Mouse (Mus musculus) lung, embryonic 16.5 days (tissue): Measurements from ENCODE around the gene Gpr37l1. TPM values are rescaled to one million over a fixed set of nuclear protein-coding genes. Genes with fewer than 3 reads are reported as not detected.
A peak's percentile ranks its signal among the peaks of the same experiment; 100 is the strongest.

Experiments used
- ATAC-seq: fragments of 200-750 bp; cut with Nextera tagmentation; 2 replicates; pipeline ENCODE4 v1.8.0; 2017; ENCODE audit warnings: low read depth, mild to moderate bottlenecking, moderate library complexity
- H3K27ac ChIP-seq: fragments of 300-500 bp; sonication (generic); 2 replicates; pipeline ENCODE4 v1.5.1; 2014; ENCODE audit warnings: mild to moderate bottlenecking, control low read depth, low read length
- H3K27me3 ChIP-seq: fragments of 300-500 bp; sonication (generic); 2 replicates; pipeline ENCODE4 v1.6.1; 2014; ENCODE audit warnings: low read depth, low read length, mixed read lengths; ENCODE audit not compliant: control insufficient read depth, insufficient read depth
- H3K36me3 ChIP-seq: fragments of 300-500 bp; sonication (generic); 2 replicates; pipeline ENCODE4 v1.6.1; 2014; ENCODE audit warnings: low read length; ENCODE audit not compliant: control insufficient read depth, insufficient read depth
- H3K4me1 ChIP-seq: fragments of 300-500 bp; sonication (generic); replicated peaks from 2 replicates; pipeline ENCODE4 v1.6.1; 2014; ENCODE audit warnings: low read length, mixed read lengths; ENCODE audit not compliant: control insufficient read depth, insufficient read depth
- H3K4me2 ChIP-seq: fragments of 300-500 bp; sonication (generic); 2 replicates; pipeline ENCODE4 v1.6.1; 2014; ENCODE audit warnings: low read depth, low read length, control low read depth
- H3K4me3 ChIP-seq: fragments of 300-500 bp; sonication (generic); 2 replicates; pipeline ENCODE4 v1.5.1; 2014; ENCODE audit warnings: mild to moderate bottlenecking, low read length, control low read depth
- H3K9ac ChIP-seq: fragments of 300-500 bp; sonication (generic); 2 replicates; pipeline ENCODE4 v1.6.1; 2014; ENCODE audit warnings: low read length, control low read depth
- H3K9me3 ChIP-seq: fragments of 300-500 bp; sonication (generic); 2 replicates; pipeline ENCODE4 v1.6.1; 2016; ENCODE audit warnings: low read length; ENCODE audit not compliant: control insufficient read depth
- WGBS: fragments of 180-500 bp; shearing (Covaris S2); extraction: QIAGEN DNeasy Blood & Tissue Kit; methylation state at CpG from one replicate; pipeline ENCODE4 v1.1.7; 2014; 5-methylcytosine and 5-hydroxymethylcytosine counted together
- polyA plus RNA-seq: library from polyadenylated mRNA; unstranded; fragments of >200 nt; fragmentation: Nextera tagmentation; extraction: Ambion mirVana; gene quantifications from 2 replicates; pipeline ENCODE4 v1.2.1, GENCODE M21; 2015

The Gpr37l1 gene
- polyA plus RNA-seq, 1 experiment from 2014 or later = not detected

DNA sequence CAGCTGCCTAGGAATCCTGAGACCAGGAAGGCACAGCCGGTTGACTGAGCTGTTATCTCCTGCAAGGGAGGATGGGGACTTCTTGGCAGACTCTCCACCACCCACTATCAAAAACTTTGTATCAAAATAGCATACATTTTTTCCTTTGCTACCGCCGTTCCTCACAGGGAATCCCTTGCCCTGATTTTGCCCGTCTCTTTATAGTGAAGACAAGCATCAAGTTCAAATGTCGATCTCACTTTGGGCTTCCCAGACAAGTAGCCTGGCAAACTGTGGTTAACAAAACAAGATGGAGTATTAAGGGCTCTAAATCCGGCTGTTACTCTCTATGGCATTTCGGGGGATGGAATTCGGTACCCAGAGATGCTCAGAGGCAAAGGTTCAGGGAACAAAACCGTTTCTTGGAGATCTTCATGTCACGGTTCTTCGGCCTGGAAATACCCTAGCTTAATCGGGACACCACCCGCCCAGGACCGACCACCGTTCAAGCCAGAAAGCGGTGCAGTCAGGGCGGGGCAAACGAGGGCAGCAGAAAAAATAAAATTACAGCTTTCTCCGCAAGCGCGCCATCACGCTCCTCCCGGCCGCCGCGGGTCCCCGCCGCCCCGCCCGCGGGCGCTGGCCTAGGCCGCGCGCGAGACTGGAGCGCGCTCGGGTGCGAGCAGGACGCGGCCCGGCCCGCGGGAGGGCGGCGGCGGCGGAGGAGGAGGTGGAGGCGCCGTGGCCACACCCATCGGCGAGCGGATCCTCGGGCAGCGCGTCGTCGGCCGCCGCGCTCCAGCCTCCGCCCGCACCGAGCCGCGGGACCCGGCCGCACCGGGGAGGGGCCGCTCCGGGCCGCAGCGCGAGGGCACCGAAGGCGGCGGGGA lies 21.2 kb downstream of the Gpr37l1 start, which contains the start of gene Arl8a:
Gene Arl8a (plus strand): TSS at position 748 of the 869 bp plus-strand sequence.
- Histone ChIP-seq H3K9ac (peak within 1 kb of the TSS; percentile 98), H3K27ac (peak within 1 kb of the TSS; percentile 87), H3K4me2 (peak within 1 kb of the TSS; percentile 87), H3K9me3 (no peaks in the 10 kb centered on the region), H3K4me1 (peaks cover 15% of the 10 kb centered on the region), H3K4me3 (peak within 1 kb of the TSS; percentile 96), H3K36me3 (no peaks in the 10 kb centered on the region), H3K27me3 (no peaks in the 10 kb centered on the region)
- peak; percentile 92 for ATAC-seq
- 1% methylated on average over 47 of the region's 78 CpGs for WGBS

DNA sequence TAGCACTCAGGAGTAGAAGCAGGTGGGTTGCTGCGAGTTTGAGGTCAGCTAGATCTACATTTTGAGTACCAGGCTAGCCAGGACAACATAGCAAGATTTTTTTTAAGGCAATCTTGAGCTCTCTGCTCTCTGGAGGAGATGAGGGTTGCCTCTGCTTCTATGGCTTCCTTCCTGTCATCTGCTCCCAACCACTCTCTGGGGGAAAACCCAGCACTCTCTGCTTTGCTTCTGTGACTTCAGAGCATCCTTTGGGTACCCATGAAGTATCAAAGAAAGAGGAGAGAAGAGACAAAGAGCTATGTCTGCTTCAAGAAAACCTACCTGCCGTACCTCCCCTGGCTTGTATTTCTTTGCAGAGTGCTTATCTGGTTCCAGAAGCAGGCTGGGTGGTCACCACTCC lies 23.5 kb downstream of the Gpr37l1 start:
- no peak overlapping the region for H3K9ac ChIP-seq
- no peak overlapping the region for H3K27ac ChIP-seq
- H3K9me3 ChIP-seq = no peaks in the 10 kb centered on the region
- no peaks in the 10 kb centered on the region for H3K27me3 ChIP-seq
- H3K36me3 ChIP-seq = no peaks in the 10 kb centered on the region
- H3K4me2 ChIP-seq = no peak overlapping the region
- no peak for ATAC-seq
- peaks cover 15% of the 10 kb centered on the region for H3K4me1 ChIP-seq
- H3K4me3 ChIP-seq = no peak overlapping the region
- WGBS = 76% methylated on average over 2 of the region's 2 CpGs

DNA sequence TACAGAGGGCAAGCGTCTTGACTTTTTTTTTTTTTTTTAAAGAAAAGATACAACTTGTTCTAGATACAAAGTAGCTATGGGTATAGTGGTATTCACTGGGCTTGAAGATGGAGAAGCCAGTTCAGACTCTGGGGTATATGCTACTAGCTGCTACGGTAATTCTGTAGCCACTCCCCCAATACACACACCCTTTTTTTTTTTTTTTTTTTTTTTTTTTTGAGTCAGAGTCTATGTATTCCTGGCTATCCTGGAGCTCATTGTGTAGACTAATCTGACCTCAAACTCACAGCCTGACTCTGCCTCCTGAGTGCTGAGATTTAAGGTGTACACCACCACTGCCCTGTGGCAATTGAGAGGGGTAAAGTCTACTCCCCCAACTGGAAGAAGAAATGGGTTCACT lies 25.0 kb downstream of the Gpr37l1 start:
- ATAC-seq = no peak
- 51% methylated on average over 2 of the region's 2 CpGs for WGBS
- Histone ChIP-seq H3K27me3 (no peaks in the 10 kb centered on the region), H3K36me3 (no peaks in the 10 kb centered on the region), H3K9me3 (no peaks in the 10 kb centered on the region), H3K9ac (no peak overlapping the region), H3K4me2 (no peak overlapping the region), H3K4me3 (no peak overlapping the region), H3K4me1 (peaks cover 3% of the 10 kb centered on the region; the same call in 1 of the 2 replicates), H3K27ac (no peak overlapping the region)

DNA sequence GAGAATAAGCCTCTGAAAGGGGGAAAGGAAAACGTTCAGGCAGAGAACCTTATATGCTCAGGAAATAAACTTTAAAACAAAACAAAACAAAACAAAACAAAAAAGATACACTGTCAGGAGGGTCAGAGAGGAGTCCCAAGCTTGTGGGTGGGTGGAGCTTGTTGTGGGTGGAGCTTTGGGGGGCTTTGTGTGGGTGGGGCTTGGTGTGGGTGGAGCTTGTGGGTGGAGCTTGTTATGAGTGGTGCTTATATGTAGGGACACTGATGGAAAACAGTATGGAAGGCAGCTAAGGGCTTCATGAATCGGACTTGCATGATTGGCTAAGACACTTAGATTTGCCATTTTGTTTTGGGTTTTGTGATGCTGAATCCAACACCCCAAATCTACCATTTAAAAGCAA lies 27.6 kb downstream of the Gpr37l1 start:
- Histone ChIP-seq H3K27me3 (no peaks in the 10 kb centered on the region), H3K4me2 (no peak overlapping the region), H3K4me3 (no peak overlapping the region), H3K36me3 (no peaks in the 10 kb centered on the region), H3K4me1 (no peaks in the 10 kb centered on the region), H3K9me3 (no peaks in the 10 kb centered on the region), H3K9ac (no peak overlapping the region), H3K27ac (no peak overlapping the region)
- 67% methylated on average over 2 of the region's 2 CpGs for WGBS
- ATAC-seq = no peak

DNA sequence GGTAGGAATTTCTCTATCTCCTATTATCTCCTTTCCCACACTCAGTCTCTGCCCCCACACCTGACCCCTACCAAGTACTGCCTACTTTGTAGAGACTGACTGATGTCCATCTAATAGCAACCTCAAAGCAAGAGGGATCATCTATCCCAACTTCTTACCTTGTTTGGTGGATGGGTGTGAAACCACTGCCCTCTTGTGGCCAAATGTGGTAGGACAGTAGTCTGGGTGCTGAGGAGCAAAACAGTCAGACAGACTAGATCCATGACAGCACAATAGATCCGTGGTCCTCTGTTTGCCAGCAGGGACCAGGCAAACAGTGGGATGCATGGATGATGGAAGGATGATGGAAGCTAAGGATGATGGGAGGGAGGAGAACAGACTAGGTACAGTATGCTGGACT lies 31.0 kb downstream of the Gpr37l1 start:
- Histone ChIP-seq H3K4me2 (no peak overlapping the region), H3K9ac (no peak overlapping the region), H3K36me3 (no peaks in the 10 kb centered on the region), H3K27ac (no peak overlapping the region), H3K27me3 (no peaks in the 10 kb centered on the region), H3K4me1 (no peaks in the 10 kb centered on the region), H3K4me3 (no peak overlapping the region), H3K9me3 (no peaks in the 10 kb centered on the region)
- 3% methylated on average over 1 of the region's 1 CpGs for WGBS
- 0 out of 2 replicates have a peak, but pooled peaks have one; percentile 11 for ATAC-seq

DNA sequence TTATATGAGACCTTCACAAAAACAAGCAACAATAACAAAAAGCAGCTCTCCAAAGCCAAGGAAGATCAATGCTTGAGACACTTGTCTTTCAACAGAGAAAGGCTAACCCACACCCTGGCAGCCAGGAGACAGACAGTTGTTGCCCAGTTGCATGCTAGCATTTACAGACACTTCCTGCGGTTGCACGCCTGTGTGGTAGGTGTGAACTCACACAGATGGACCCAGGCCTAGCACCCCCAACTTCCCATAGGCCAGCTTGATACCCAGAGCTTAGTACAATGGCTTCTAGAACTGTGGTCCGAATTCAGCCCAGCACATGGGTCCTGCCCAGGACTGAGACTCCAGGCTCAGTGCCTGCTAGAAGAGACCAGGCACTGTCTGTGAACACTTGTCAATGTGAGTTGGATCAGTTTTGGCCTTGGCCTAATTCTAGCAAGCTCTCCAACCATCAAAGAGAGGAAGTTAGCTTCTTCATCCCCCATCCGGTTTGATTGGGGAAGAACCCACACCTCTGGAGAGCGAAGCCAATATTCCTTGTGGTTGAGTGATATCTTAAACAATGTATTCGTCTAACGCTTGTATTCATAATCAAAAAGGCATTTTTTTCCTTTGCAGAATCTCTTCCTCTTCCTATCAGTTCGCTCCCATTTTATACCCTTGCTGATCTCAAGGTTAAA lies 32.2 kb downstream of the Gpr37l1 start:
- H3K9me3 ChIP-seq = no peaks in the 10 kb centered on the region
- no peak overlapping the region for H3K9ac ChIP-seq
- H3K27ac ChIP-seq = no peak overlapping the region
- no peak overlapping the region for H3K4me3 ChIP-seq
- peaks cover 2% of the 10 kb centered on the region; the same call in 1 of the 2 replicates for H3K4me1 ChIP-seq
- no peak overlapping the region for H3K4me2 ChIP-seq
- no peak for ATAC-seq
- H3K36me3 ChIP-seq = no peaks in the 10 kb centered on the region
- 77% methylated on average over 8 of the region's 8 CpGs for WGBS
- no peaks in the 10 kb centered on the region for H3K27me3 ChIP-seq

DNA sequence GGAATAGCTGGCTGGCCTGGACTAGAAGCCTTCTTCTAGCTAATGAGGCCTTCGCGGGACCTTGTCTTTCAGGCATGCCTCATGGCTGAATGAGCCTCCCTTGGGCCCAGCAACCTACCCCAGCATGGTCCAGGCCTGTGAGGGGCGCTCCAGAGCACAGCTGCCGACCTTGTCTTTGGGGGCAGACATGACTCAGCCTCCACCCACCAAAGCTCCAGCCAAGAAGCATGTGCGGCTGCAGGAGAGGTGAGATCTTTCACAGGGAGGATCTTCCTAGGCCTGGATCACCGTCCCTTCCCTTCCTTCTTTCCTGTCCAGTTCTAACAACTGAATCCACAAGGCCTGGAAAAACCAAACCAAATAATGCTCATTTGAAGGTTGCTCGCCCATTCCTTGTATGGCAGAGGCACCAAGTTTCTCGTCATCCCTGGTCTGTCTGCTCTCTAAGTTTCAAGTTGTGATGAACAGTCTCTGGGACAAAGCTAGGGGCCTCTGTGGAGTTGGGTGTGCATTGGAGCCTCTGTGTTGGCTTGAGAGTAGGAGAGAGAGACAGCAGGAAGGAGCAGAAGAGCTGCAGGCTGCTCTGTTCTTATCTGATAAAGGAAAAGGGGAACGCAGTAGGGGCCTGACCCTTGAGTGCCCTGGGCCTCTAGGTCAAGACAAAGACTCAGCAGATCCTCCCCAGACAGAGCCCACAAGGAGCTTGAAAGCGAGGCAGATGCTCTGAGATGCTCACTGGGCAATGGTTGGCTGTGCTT lies 33.6 kb downstream of the Gpr37l1 start:
- Histone ChIP-seq H3K27me3 (peaks cover 4% of the 10 kb centered on the region; the same call in 1 of the 2 replicates), H3K4me2 (no peak overlapping the region; the same call in 1 of the 2 replicates)

DNA sequence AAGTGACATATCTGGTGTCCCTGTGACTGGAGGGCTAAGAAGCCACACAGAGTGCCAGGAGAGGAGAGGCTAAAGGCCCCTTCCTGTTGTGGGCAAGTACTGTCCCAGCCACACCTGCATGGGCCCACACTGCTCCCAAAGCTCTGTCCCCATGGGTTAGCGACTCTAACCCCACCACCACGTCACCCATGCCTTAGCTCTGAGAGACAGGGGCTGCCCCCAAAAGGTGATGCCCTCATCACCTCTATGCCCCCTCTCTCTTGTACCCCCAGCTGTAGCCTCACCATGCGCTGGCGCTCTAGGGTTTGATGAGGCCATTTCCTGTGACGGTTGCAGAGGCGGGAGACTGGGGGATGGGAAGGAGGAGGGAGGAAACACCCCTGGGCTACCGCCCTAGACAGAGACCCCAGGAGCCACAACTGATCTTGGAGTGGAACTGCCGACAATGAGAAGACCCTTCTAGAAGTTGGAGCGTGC lies 34.5 kb downstream of the Gpr37l1 start:
- H3K27ac ChIP-seq = peak overlapping the region; percentile 48
- no peaks in the 10 kb centered on the region for H3K36me3 ChIP-seq
- no peak overlapping the region for H3K4me3 ChIP-seq
- peaks cover 5% of the 10 kb centered on the region; the same call in 1 of the 2 replicates for H3K27me3 ChIP-seq
- H3K9me3 ChIP-seq = no peaks in the 10 kb centered on the region
- WGBS = 76% methylated on average over 9 of the region's 9 CpGs
- ATAC-seq = peak; percentile 6; the same call in 1 of the 2 replicates
- no peak overlapping the region for H3K9ac ChIP-seq
- peak overlapping the region; percentile 12; the same call in 1 of the 2 replicates for H3K4me2 ChIP-seq
- peaks cover 2% of the 10 kb centered on the region; the same call in 1 of the 2 replicates for H3K4me1 ChIP-seq

More for the DNA sequence above, 33.6 kb downstream of the Gpr37l1 start:
- ATAC-seq = no peak
- H3K9ac ChIP-seq = no peak overlapping the region
- no peak overlapping the region for H3K4me3 ChIP-seq
- H3K9me3 ChIP-seq = no peaks in the 10 kb centered on the region
- no peak overlapping the region for H3K27ac ChIP-seq
- H3K36me3 ChIP-seq = no peaks in the 10 kb centered on the region
- H3K4me1 ChIP-seq = peaks cover 2% of the 10 kb centered on the region; the same call in 1 of the 2 replicates
- WGBS = 76% methylated on average over 10 of the region's 10 CpGs
